Mouse (Mus musculus) adrenal gland, postnatal 14 days (tissue): ENCODE results near the gene Nsf. TPM values are rescaled to one million over a fixed set of nuclear protein-coding genes. Genes with fewer than 3 reads are reported as not detected.

ENCODE experiments used
- DNase-seq: peaks from one replicate; pipeline ENCODE4 v3.0.0; 2021; ENCODE audit warnings: mixed read lengths
- long read RNA-seq, 2 experiments: library from polyadenylated mRNA; stranded (forward); transcript quantifications; one replicate each; pipeline ENCODE4 v2.0.0; 2021
- total RNA-seq: library from RNA; stranded (reverse); gene quantifications from 2 replicates; pipeline ENCODE4 v1.2.3, GENCODE M21; 2021

Nsf gene
- total RNA-seq = 109 and 122 TPM in 2 replicates
- long read RNA-seq, experiment 1, transcript Nsf-202 (21 exons, 3,766 nt) = major isoform, 80 of 96 reads
- long read RNA-seq, experiment 1, partial matches to known transcripts = 10 of 96 reads
- long read RNA-seq, experiment 1, other reads (novel, unspliced or antisense) = 5 of 96 reads
- long read RNA-seq, experiment 2, transcript Nsf-202 (21 exons, 3,766 nt) = major isoform, 65 of 86 reads
- long read RNA-seq, experiment 2, partial matches to known transcripts = 13 of 86 reads
- long read RNA-seq, experiment 2, other reads (novel, unspliced or antisense) = 7 of 86 reads

DNA sequence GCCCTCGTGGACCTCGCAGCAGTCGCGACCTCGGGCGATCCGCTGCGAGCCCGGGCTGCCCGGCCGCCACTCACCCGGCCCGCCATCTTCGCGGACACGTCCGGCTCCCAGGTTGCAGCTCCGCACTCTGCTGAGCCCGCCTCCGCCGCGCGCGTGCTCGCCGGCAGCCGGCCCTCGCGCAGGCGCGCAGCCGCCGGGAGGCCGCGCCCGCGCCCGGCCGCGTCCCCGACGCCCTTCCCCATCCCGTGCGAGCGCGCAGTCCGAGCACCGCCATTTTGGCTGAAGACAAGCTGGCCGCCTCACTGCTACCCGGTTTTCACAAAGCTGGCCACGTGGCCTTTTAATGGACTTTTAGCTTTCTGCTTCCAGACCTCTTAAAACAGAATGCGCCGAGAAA is at the start of gene Nsf:
Gene Nsf, minus strand, starts transcription at position 161 of the 397 bp plus-strand sequence.
- DNase-seq = peak; percentile 92

DNA sequence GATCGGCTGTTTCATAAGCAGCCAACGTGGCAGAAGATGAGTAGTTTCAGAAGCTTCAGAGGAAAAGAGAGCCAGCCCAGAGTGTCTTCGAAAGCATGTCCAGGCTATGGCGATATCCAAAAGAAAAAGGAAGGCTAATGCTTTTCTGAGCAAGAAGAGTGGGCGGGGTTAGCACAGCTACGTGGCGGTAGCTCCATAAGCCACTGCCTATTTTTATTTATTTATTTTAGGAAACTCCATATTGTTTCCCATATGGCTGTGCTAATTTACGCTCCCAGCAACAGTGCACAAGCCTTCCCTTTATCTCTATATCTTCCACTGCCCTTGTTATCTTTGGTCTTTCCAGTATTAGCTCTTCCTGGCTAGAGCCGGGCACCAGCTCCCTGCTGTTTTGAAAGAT is 49.5 kb upstream of the Nsf start:
- DNase-seq = no peak

DNA sequence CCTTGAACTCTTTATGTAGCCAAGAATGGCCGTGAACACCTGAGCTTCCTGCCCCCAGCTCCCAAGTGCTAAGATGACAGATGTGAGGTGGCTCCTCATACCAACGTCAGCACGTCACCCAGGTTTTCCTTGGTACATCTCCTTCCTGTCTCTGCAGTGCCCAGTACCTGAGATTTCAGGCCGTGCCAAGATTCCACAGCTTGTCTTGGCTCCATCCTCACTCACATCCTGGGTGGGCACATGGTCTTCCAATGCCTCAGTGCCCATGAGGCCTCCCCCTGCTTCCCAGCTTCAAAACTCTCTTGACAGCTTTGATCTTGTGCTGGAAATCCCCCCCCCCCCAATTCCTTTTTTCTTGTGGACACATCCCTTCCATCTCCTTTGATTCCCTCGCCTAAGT is 48.3 kb upstream of the Nsf start:
- no peak for DNase-seq

DNA sequence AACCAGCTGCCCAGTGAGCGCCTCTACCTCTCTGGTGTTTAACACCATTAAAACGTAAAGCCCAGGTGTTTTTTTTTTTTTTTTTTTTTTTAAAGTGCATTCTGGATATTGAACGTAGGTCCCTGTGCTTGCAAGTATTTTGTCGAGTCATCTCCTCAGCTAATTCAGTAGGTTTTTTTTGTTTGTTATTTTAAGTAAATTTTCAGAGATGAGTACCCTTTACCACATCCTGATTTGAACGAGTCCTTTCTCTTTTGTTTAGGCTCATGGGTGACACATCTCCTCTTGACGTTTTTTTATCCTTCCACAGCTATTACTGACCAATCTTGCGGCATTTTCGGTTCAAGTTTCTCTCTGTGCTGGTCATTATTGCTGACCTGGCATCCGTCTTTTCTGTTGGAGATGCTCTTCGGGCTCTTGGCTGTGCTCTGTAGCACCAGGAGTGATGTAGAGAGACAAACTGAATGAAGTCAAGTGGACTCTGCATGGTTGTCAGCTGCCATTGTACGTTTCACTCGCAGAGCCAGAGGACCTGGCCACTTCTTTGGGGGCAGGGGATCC is 47.6 kb upstream of the Nsf start:
- DNase-seq = no peak

DNA sequence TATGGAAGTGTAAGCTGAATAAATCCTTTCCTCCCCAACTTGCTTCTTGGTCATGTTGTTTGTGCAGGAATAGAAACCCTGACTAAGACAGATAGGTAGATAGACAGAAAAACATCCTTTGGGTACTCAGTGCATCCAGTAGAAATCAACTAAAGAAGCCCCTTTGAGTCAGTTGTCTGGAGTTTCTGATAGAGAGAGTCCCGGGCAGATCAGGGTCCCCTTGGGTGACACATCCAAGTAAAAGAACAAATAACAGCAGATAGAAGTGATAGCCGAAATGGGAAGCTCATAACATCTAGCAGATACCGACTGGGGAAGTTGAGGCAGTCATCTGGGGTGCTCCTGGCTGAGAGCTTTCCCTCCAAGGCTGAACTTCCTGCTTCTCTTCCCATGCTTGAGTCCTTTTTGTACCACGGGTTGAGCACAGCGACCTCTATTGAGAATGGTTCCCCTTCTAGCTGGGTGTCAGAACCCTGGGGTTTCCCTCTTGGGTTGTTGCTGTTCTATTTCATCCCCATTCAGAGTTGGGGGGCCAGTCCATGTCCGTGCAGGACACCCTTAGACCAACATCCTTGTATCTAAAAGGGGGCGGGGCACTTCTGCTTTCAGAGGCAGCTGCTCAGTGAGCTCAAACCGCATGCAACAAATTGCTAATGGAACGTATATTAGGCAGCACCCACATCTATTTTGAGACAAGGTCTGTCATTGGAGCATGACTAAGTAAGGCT is 47.0 kb upstream of the Nsf start:
- DNase-seq = no peak

DNA sequence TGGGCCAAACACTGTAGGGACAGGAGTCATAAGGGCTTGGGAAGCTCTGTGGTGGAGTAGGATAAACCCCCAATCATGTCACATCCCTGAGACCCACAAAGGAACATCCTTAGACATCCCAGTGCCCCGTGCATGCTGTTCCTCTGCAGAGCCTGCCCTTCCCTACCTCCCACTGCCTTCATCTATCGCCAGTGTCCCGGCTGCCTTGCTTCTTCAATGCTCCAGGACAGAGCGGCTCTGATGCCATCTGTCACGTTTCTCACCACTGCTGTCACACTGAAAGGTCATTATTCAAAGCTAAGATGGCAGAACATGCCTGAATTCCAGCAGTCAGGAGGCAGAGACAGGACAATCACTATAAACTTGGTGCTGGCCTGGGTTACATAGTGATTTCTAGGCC is 44.9 kb upstream of the Nsf start:
- no peak for DNase-seq

DNA sequence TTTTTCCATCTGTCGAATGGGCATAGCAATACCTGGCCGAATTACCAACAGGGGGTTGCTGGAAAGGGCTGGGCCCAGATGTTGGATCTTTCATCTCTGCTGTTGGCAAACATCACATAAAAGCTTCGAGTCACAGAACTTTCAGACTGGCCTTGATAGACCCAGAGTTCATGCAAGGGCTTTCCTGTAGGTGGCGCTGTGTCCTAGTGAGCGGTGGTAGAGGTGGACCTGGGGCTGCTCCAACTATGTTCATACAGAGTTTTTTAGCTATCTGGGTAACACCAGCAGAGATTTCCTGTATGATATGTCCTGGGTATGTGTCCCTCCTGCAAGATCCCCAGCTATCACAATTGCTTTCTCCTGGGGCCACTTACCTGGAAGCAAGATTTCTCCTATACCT is 43.5 kb upstream of the Nsf start:
- peak; percentile 88 for DNase-seq

DNA sequence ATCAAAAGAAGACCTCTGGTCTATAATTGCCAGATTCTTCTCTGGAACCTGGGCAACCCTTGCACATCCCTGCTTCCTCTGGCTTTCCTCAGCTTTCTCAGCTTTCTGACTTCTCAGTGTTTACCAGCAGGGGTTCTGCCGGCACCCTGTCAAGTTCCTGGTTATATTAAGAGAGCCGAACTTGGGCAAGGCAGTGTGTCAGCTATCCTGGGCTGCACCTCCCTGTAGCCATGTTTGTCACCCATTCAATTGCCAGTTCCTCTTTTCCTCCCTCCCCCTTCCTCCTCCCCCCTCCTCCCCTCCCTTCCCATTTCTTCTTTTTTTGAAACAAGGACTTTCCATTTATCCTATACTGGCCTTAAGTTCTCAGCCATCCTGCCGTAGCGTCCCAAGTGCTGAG is 38.8 kb upstream of the Nsf start:
- DNase-seq = no peak

DNA sequence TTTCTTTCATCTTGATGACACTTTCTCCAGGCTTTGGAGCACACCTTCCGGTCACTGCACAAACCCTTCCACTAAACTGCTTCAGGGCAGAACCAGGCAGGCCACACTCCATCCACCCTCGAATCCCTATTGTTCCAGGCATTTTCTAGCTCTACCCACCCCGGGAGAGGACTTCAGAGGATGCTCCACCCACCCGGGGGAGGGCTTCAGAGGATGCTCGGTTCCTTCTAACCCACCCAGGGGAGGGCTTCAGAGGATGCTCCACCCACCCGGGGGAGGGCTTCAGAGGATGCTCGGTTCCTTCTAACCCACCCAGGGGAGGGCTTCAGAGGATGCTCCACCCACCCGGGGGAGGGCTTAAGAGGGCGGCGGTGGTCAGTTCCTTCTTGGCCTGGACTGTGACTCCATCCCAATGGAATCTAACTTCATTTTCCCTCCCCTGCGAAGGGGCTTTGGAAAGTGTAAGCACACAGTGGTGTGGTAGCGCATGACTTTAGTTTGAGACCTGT is 36.2 kb upstream of the Nsf start:
- peak; percentile 44 for DNase-seq

DNA sequence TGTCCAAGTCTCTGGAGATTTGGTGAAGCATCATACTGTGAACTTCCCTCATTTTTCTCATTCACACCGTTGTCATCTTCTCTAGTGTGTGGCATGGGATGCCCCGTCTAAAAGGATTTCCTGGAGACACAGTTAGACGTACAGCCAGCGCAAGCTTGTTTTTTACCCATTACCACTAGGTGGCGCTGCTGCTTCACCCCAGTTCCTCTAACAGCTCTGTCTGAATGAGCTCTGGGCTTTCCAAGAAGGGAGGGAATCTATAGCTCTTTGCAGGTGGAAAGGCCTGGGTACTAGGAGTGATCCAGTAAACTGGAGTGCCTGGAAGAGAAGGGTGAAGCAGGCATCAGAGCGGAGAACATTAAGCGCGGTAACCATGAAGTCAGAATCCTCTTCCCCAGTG is 33.6 kb upstream of the Nsf start:
- peak; percentile 85 for DNase-seq

DNA sequence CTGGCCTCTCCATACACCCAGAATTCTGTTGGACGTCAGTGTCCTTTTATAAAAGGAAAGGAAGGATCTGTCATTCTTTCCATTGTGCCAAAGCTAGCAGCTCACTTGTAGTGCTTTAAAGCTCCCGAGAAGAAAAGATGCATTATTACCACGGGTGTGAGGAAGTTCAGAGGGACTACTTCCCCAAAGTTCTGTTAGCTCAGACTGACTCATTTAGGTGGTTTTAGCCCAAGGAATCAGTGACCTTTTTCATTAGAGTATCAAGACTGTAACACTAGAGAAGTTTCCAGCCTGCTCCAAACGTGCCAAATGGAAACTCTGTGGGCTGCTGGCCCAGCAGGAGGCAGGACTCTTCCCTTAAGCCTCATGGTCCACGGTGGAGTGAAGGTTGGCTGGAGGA is 30.2 kb upstream of the Nsf start:
- DNase-seq = no peak

DNA sequence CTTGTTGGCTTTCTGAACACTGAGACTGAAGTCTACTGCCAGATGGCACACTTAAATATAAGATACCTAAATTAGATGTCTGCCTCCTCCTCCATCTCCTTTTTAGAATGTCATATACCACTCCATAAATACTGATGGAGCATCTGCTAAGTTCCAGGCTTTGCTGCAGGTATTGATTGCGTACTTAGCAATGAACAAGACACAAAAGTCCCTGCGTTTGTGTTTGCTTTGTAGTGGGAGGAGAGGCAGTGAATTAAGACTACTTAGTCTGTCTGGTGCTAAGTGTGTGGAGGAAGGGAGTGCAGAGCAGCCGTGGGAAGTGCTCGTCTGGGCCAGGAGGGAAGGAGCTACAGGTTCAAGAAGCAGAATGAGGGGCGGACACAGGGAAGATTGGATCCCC is 28.0 kb upstream of the Nsf start:
- DNase-seq = no peak

DNA sequence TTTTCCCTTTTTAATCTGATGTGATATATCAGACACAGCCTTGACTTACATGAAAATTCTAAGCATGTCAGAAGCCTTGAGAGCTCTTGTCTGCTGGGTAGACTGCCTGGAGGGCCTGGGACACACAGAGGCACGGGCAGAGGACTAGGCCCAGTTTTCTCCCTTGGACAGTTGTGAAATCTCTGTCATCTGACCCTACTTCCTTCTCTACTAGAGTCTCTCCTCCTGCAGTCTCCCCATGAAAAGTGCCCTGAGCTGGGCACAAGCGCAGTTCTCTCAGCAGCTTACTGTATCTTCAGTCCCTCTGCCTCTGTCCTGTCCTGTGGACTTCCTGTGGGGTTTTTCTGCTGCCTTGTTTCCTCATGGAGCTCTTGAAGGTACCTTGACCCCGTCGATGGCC is 25.5 kb upstream of the Nsf start:
- DNase-seq = no peak

DNA sequence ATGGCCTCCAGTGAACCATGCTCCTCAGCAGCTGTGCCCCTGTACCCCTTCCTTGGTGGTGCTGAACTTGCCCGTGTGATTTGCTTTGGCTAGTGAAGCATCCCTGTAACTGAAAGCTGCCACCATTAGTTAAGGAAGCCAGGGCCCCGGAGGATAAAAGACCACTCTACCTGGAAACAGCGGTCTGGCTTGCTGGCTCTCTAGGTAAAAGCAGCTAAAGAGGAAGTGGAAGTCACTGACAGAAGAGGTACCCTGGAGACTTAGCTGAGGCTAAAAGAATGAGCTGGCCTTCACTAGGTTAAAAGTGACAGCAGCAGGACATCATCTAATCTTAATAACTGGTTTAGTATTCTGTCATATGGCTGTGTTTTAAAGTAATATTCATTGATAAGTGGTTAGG is 17.0 kb upstream of the Nsf start:
- no peak for DNase-seq

DNA sequence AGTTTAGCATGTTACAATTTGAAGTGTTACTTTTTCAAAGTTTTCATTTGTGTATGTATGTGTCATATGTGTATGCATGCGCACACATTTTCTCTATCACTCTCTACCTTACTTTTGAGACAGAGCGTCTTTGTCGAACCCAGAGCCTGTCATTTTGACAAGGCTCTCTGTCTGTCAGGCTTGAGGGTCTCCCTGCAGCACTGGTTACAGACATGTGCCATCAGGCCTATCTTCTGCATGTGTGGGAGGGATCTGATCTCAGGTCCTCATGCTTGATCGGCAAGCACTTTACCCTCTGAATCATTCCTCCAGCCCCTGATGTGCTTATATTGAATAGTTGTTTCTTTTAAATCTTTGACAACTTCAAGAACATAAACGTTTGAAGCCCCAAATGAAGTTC is 15.4 kb upstream of the Nsf start:
- DNase-seq = no peak

DNA sequence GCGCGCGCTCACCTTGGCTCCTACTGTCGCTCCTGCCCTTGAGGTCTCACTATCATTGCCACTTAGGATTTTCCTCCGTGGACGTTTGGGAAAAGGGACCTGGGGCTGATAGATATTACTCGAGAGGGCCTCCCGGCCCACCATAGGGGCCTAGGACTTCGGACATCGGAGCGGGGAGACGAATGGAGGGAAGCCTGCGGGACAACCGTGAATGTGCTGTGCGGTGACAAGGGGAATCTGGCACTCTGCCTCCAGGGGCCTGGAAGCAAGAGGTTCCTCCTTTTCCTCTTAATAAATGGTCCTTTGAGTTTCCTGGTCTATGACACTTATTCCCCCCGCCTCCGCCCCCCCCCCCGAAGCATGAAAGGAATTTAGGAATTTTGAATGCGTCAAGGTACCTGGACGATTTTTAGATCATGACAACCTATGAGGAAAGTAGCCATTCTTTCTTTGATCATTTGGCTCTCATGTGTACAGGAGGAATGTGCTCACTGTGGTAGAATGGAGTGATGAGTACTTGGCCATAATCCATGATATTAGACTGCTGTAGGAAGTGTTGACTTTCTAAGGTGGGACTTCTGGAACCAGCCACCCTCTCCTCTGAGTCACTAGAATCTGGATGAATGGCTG is 13.4 kb upstream of the Nsf start:
- no peak for DNase-seq

DNA sequence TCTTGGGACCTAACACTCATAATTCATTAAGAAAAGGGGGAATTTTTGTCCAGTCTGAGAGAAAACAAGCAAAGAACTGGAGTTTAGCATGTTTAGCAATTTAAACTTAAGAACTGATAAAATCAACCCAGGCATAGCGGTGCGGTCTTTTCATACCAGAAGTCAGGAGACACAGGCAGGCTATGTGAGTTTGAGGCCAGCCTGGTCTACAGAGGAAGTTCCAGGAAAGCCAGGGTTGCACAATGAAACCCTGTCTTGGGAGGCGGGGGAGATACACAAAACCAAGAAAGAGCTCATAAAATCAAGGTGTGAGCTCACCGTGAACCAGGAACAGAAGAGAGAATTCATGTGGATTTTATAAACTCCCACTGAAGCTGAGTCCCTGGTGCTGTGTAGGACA is 3.0 kb upstream of the Nsf start:
- DNase-seq = no peak

DNA sequence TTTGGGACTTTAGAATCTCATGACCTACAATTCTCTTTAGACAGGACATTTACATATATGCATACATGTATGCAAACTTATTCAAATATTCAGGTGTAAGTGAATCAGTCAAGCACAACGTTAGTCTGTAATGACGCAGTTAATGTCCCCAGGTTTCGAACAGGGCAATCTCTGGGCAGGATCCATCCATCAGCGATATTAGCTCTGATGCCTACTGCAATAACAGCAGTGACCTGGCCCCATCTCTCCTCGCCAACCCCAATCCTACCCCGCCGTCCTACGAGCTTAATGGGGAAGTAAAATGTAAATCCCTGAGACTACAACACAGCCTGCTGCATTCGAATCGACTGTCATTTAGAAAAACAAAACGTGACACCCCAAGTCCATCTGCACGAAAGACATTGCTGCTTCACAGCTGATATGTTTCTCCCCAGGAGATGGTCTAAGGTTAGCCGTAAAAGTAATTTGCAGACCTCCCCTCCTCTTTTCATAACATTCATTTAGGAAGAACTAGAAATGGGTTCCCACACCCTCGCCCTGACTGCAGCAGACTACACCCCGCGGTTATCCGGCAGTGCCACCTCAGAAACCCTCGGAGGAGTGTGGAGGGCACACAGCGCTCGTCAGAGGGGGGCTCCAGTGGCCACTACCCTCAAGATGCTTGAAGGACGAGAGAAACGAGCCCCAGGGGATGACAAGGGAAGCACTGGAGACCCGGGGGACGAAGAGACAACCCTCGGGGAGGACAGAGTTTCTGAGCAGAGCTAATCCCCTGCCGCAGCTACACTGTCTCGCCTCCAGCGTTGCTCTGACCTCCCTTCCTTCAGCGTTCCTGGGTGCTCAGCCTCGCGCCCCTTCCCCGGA is 592 bp downstream of the Nsf start:
- peak; percentile 29 for DNase-seq

DNA sequence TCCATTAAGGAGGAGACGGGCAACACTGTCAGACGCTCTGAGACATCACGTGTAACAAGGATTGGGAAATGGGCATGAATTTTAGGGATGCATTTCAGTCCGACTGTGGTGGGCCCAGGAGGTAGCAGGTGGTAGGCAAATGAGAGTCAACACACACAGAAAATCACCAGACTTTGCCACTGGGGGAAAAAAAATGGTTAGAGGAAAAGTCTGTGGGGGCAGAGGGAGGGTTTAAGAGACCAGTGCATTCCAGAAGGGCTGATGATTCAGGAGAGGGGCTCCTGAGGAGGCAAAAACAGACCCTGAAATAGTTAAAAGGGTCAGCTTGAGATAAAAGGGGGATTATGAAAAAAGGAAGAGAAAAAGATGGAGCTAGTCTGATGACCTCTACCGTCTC is 1.2 kb downstream of the Nsf start:
- DNase-seq = no peak

DNA sequence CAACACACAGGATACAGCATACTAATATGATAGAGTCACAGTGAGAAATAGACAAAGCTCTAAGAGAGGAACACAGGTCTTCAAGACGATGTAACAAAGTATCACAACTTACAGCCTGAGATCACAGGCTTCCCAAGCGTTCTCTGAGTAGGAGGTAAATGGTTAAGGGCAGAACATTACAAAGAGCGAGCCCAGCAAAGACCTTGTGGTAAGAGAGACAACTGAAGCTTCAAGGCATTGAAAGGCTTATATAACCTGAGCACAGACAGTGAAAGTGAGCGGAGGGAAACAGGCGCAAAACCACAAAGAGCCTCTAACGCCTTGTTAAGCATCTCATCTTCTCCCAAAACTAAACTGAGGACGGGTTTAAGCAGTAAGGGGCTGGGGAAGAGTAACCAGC is 2.8 kb downstream of the Nsf start:
- DNase-seq = no peak

DNA sequence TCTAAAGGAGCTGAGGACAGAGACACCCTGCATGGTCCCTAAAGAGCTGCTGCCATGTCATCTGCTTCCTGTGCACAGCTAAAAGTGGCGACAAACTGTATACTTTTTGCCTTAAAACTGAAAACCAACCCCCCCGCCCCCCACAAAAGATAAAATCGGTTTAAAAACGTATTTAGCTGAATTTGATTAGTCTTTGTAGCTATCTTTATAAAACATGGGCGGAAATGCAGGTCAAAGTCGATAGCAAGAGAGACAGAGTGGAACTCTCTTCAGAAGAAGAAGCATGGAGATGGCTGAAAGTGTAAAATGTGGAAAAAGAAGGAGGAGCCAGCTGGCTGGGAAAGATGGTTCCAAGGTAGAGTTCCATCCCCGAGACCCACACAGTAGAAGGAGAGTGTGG is 4.9 kb downstream of the Nsf start:
- DNase-seq = no peak

DNA sequence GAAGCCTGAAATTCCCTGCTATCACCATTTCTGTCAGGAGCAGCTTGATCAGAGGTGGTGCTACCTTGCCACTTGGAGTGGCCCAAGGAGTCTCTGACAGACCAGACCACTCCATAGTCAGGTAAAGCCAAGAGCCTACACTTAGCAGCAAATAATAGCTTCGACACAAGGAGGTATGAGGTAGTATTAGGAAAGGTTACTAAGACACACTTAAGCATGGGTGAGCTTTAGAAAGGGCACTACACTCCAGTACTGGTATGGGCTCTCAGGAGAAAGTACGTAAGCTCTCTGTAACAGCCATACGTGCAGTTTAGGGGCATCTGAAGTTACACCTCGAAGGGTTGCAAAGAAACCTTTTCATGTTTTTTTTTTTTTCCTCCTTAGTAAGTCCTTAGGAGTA is 11.1 kb downstream of the Nsf start:
- DNase-seq = no peak
